Mouse (Mus musculus): ENCODE measurements around the gene Wscd2.

GRCm38 (mm10) chr5:113606121-113606520 lies 116.0 kb downstream of the Wscd2 start:
- TF ChIP-seq CTCF (conservative IDR thresholded peaks at IDR 0.05; ENCODE audit: low read length) (no peak), NANOG (IDR thresholded peaks at IDR 0.05; ENCODE audit: borderline replicate concordance, low read length) (no peak), POU5F1 (IDR thresholded peaks at IDR 0.05; ENCODE audit: borderline replicate concordance, low read length) (no peak)
